Mouse (Mus musculus): Measurements from ENCODE around the gene Ccdc159. TPM values are rescaled to one million over a fixed set of nuclear protein-coding genes. Genes with fewer than 3 reads are reported as not detected.

Gene Ccdc159
- total and polyA plus RNA-seq, 2 experiments: 7.6 to 11.6 TPM

DNA sequence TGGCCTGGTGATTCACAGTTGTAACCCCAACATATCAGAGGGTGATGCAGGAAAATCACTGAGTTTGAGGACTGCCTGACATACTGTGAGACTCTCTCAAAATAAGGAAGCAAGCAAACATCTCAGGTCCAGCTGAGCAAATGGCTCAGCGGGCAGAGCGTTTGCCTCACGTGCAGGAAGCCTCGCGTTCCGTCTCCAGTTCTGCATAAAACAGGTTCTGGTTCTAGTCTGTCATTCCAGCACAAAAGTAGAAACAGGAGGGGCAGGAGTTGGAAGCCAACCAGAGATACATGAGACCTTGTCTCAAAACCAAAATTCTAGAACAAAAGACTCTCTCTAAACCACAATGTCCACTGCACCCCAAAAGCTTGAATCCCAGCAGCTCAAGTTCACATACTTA, 487 bp upstream of the Ccdc159 start:
- TF ChIP-seq POLR2A (IDR thresholded peaks at IDR 0.05; ENCODE audit: extremely low read depth, insufficient read depth, low read length): no peak
- TF ChIP-seq CTCF (IDR thresholded peaks at IDR 0.05; ENCODE audit: low read depth, low read length): no peak
- no peaks in the 10 kb centered on the region for H3K27me3 ChIP-seq (ENCODE audit: control insufficient read depth, insufficient read depth, low read length)
- H3K4me1 ChIP-seq (ENCODE audit: control insufficient read depth, insufficient read depth, low read length): peaks cover 14% of the 10 kb centered on the region
- H3K27ac ChIP-seq (replicated peaks; ENCODE audit: insufficient read depth, low read depth, low read length): peak overlapping the region; percentile 98
- peak overlapping the region; percentile 65 for H3K4me3 ChIP-seq (ENCODE audit: insufficient read depth, low read depth, low read length)
- WGBS: under 1% methylated on average over 6 of the region's 6 CpGs
- H3K36me3 ChIP-seq (ENCODE audit: control insufficient read depth, insufficient read depth, low read length): peaks cover 12% of the 10 kb centered on the region
- no peaks in the 10 kb centered on the region; the same call in 1 of the 2 replicates for H3K79me2 ChIP-seq (ENCODE audit: control insufficient read depth, insufficient read depth, low read length)
- DNase-seq (ENCODE audit: extremely low read depth, low read depth, low spot score): peak; percentile 40
- peak overlapping the region; percentile 76 for H3K9ac ChIP-seq (ENCODE audit: low read depth, low read length)

DNA sequence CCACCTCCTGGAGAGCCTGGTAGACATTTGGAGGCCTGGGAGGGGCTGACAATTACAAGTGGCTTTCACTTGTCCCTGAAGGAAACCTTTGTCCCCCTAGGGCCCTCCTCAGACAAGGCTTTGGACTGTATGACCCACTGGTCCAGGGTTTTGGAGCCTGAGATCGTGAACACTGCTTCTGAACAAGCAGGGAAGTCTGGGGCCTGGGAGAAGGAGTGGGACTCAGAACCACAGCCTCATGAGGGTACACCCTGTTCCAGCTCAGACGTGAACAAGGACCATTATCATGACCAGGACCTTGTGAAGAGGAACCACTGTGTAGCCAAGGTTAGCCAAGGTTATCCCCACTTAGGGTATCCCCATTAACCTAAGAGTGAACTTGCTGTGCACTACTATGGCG, 1.9 kb downstream of the Ccdc159 start:
- peaks cover 8% of the 10 kb centered on the region for H3K4me1 ChIP-seq (ENCODE audit: control insufficient read depth, insufficient read depth, low read length)
- H3K4me3 ChIP-seq (ENCODE audit: insufficient read depth, low read depth, low read length): no peak overlapping the region
- DNase-seq (ENCODE audit: extremely low read depth, low read depth, low spot score): no peak
- TF ChIP-seq POLR2A (IDR thresholded peaks at IDR 0.05; ENCODE audit: extremely low read depth, insufficient read depth, low read length) (no peak), CTCF (IDR thresholded peaks at IDR 0.05; ENCODE audit: low read depth, low read length) (no peak)
- no peak overlapping the region for H3K27ac ChIP-seq (replicated peaks; ENCODE audit: insufficient read depth, low read depth, low read length)
- no peaks in the 10 kb centered on the region for H3K27me3 ChIP-seq (ENCODE audit: control insufficient read depth, insufficient read depth, low read length)
- WGBS: 94% methylated on average over 3 of the region's 3 CpGs
- H3K36me3 ChIP-seq (ENCODE audit: control insufficient read depth, insufficient read depth, low read length): peaks cover 7% of the 10 kb centered on the region; the same call in 1 of the 2 replicates
- H3K9ac ChIP-seq (ENCODE audit: low read depth, low read length): no peak overlapping the region
- no peaks in the 10 kb centered on the region; the same call in 1 of the 2 replicates for H3K79me2 ChIP-seq (ENCODE audit: control insufficient read depth, insufficient read depth, low read length)

DNA sequence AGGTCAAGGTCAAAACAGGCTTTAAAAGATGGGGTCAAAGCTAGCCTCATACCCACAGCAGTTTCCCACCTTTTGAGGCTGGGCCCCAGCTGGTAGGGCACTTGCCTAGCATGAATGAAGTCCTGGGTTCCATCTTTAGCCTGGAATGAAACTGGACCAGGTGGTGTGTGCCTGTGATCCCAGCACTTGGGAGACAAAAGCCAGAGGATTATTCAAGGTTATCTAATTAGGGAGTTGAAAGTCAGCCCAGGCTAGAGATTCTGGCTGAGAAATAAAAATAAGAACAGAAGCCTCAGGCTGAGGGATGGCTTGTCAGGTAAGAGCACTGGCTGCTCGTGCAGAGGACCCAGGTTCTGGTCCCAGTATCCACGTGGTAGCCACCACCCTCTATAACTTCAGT, 4.7 kb downstream of the Ccdc159 start:
- no peaks in the 10 kb centered on the region for H3K36me3 ChIP-seq (ENCODE audit: control insufficient read depth, insufficient read depth, low read length)
- H3K4me1 ChIP-seq (ENCODE audit: control insufficient read depth, insufficient read depth, low read length): 0 out of 2 replicates have a peak, but pooled peaks cover 1% of the 10 kb centered on the region
- no peak overlapping the region for H3K9ac ChIP-seq (ENCODE audit: low read depth, low read length)
- H3K27me3 ChIP-seq (ENCODE audit: control insufficient read depth, insufficient read depth, low read length): no peaks in the 10 kb centered on the region
- no peak for DNase-seq (ENCODE audit: extremely low read depth, low read depth, low spot score)
- TF ChIP-seq POLR2A (IDR thresholded peaks at IDR 0.05; ENCODE audit: extremely low read depth, insufficient read depth, low read length) (no peak), CTCF (IDR thresholded peaks at IDR 0.05; ENCODE audit: low read depth, low read length) (no peak)
- no peaks in the 10 kb centered on the region for H3K79me2 ChIP-seq (ENCODE audit: control insufficient read depth, insufficient read depth, low read length)
- H3K27ac ChIP-seq (replicated peaks; ENCODE audit: insufficient read depth, low read depth, low read length): no peak overlapping the region
- WGBS: 87% methylated on average over 2 of the region's 2 CpGs
- H3K4me3 ChIP-seq (ENCODE audit: insufficient read depth, low read depth, low read length): no peak overlapping the region

DNA sequence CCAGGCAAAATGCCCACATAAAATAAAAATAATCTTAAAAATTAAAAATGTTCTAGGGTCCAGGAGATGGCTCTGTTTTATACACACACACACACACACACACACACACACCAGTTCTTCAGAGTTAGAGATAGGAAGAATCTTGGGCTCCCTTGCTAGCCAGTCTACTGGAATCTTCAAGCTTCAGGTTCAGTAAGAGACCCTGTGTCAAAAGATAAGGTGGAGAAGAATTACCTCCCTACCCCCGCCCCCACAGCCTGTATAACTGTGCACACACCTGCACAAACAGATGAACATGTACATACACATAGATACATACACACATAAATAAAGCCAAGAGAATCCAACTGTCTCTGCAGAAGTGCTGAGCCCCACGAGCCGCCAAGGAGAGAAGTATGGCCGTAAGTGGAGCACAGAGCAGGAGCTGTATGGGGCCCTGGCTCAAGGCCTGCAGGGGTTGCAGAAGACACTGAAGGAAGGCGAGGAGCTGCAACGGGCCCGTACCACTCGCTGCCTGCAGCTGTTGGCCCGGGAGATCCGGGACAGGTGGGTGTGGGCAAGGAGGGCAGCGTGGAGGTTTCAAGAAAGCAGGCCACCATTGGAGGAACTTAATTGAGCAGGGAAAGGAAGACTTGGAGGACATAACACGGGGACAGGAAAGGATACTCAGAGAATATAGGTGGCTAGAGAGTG, 5.3 kb downstream of the Ccdc159 start:
- Histone ChIP-seq H3K36me3 (ENCODE audit: control insufficient read depth, insufficient read depth, low read length) (no peaks in the 10 kb centered on the region), H3K27me3 (ENCODE audit: control insufficient read depth, insufficient read depth, low read length) (no peaks in the 10 kb centered on the region), H3K9ac (ENCODE audit: low read depth, low read length) (no peak overlapping the region), H3K79me2 (ENCODE audit: control insufficient read depth, insufficient read depth, low read length) (no peaks in the 10 kb centered on the region), H3K27ac (replicated peaks; ENCODE audit: insufficient read depth, low read depth, low read length) (no peak overlapping the region), H3K4me3 (ENCODE audit: insufficient read depth, low read depth, low read length) (no peak overlapping the region), H3K4me1 (ENCODE audit: control insufficient read depth, insufficient read depth, low read length) (0 out of 2 replicates have a peak, but pooled peaks cover 1% of the 10 kb centered on the region)
- no peak for TF ChIP-seq POLR2A (IDR thresholded peaks at IDR 0.05; ENCODE audit: extremely low read depth, insufficient read depth, low read length)
- DNase-seq (ENCODE audit: extremely low read depth, low read depth, low spot score): no peak
- WGBS: 89% methylated on average over 12 of the region's 12 CpGs

DNA sequence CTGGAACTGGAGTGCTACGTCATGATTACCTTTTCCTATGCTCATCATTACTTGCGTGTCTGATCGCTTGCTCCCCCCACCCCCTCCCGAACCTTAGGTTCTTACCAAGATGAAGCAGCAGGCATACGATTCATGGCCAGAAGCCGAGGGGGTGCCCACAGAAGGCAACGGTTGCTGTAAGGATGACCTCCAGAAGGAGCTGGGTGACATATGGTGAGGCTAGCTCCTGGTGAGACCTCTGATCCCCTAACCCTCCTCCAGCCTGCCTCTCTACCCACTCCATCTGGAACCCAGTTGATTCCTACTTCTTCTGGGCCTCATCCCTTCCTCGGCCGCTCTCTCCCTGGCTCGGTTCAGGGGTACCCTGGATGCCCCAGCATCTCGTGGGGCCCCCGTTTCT, 6.8 kb downstream of the Ccdc159 start:
- Histone ChIP-seq H3K27ac (replicated peaks; ENCODE audit: insufficient read depth, low read depth, low read length) (no peak overlapping the region), H3K36me3 (ENCODE audit: control insufficient read depth, insufficient read depth, low read length) (no peaks in the 10 kb centered on the region), H3K27me3 (ENCODE audit: control insufficient read depth, insufficient read depth, low read length) (no peaks in the 10 kb centered on the region), H3K9ac (ENCODE audit: low read depth, low read length) (no peak overlapping the region), H3K4me3 (ENCODE audit: insufficient read depth, low read depth, low read length) (no peak overlapping the region), H3K4me1 (ENCODE audit: control insufficient read depth, insufficient read depth, low read length) (no peaks in the 10 kb centered on the region), H3K79me2 (ENCODE audit: control insufficient read depth, insufficient read depth, low read length) (no peaks in the 10 kb centered on the region)
- WGBS: 97% methylated on average over 12 of the region's 12 CpGs
- no peak for DNase-seq (ENCODE audit: extremely low read depth, low read depth, low spot score)
- TF ChIP-seq POLR2A (IDR thresholded peaks at IDR 0.05; ENCODE audit: extremely low read depth, insufficient read depth, low read length) (no peak), CTCF (IDR thresholded peaks at IDR 0.05; ENCODE audit: low read depth, low read length) (no peak)

DNA sequence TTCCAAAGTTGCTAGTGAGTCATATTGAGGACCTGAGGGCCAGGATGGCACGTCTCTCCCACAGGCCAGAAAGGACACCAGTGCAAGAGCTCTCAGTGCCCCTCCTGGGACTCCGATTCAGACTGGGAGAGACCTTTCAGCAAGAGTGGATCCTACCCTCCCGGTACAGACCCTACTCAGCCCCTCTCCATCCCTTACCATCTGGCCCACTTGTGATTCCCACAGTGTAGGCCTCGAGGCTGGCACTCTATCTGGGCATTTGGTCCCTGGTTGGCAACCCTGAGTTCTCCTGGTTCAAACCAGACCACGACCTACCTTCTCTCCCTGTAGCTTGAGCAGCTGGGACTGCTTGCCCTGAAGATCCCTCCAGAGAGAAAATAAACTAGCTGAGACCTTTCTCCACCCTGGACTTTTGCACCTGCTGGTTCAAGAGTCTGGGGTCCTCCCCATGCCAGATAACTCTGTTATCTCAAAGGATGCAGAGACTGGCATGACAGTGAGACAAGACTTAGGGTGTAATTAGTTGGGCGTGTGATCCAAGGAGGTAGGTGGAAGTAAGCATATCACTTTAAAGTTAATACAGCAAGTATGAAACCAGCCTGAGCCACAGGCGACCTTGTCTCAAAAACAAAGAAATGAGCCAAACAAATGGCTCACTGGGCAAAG, 8.3 kb downstream of the Ccdc159 start:
- Histone ChIP-seq H3K4me1 (ENCODE audit: control insufficient read depth, insufficient read depth, low read length) (no peaks in the 10 kb centered on the region), H3K9ac (ENCODE audit: low read depth, low read length) (no peak overlapping the region), H3K27me3 (ENCODE audit: control insufficient read depth, insufficient read depth, low read length) (no peaks in the 10 kb centered on the region), H3K79me2 (ENCODE audit: control insufficient read depth, insufficient read depth, low read length) (no peaks in the 10 kb centered on the region), H3K27ac (replicated peaks; ENCODE audit: insufficient read depth, low read depth, low read length) (no peak overlapping the region), H3K4me3 (ENCODE audit: insufficient read depth, low read depth, low read length) (no peak overlapping the region), H3K36me3 (ENCODE audit: control insufficient read depth, insufficient read depth, low read length) (no peaks in the 10 kb centered on the region)
- WGBS: 96% methylated on average over 7 of the region's 7 CpGs
- TF ChIP-seq CTCF (IDR thresholded peaks at IDR 0.05; ENCODE audit: low read depth, low read length): no peak
- TF ChIP-seq POLR2A (IDR thresholded peaks at IDR 0.05; ENCODE audit: extremely low read depth, insufficient read depth, low read length): no peak
- DNase-seq (ENCODE audit: extremely low read depth, low read depth, low spot score): no peak
